Mouse (Mus musculus) splenic B cell, adult 2 months (primary cell): ENCODE measurements around the gene Gm12184.
"Not testable (repeated sequence)": the region's sequence is repeated elsewhere in the genome, so short reads cannot be mapped to it uniquely, and the experiment has no call there.

Experiments
- DNase-seq: peaks from one replicate; pipeline ENCODE4 v3.0.0-alpha.2; 2011; ENCODE audit warnings: low read depth, low spot score
- H3K27me3 ChIP-seq: 2 replicates; pipeline ENCODE4 v1.6.1; 2012; ENCODE audit warnings: mild to moderate bottlenecking, low read length, moderate library complexity, mixed read lengths; ENCODE audit not compliant: control insufficient read depth, poor library complexity, insufficient read depth, severe bottlenecking
- H3K36me3 ChIP-seq: 2 replicates; pipeline ENCODE4 v1.6.1; 2012; ENCODE audit warnings: mild to moderate bottlenecking, low read length, moderate library complexity, mixed read lengths; ENCODE audit not compliant: control insufficient read depth, poor library complexity, insufficient read depth, severe bottlenecking

The Gm12184 gene

DNA sequence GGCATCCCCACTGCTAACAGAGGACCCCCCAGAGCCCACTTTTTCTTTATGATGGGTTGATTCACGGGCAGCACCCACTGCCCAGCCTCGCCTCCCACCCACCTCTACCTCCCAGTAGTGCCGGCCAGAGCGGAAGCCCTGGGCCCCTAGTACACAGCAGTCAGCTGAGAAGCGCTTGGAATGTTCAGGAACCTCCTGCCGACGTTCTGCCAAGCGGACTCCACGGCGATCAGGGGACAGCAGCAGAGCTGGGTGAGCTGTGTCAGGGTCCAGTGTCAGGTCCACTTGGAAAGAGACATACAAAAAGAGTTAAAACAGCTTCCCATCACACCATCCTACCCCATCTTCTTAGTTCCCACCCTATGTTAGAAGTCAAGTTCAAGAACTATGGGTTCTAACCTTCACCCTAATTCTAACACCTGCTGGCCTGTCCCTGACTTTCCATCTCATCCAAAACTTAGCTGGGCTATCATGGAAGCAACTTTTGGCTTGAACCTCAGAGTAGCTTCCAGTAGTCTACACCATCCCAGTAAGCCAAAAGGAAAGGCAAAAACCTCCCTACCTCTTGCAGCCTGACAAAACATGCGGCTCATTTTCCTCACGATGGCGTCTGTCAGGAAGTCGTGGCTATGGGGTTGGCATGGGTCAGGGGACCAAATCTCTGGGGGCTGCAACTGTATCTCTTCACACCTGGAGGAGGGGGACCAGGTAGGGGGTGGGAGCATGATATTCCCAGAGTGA, 18.7 kb downstream of the Gm12184 start:
- DNase-seq = no peak
- H3K27me3 ChIP-seq = no peaks in the 10 kb centered on the region

DNA sequence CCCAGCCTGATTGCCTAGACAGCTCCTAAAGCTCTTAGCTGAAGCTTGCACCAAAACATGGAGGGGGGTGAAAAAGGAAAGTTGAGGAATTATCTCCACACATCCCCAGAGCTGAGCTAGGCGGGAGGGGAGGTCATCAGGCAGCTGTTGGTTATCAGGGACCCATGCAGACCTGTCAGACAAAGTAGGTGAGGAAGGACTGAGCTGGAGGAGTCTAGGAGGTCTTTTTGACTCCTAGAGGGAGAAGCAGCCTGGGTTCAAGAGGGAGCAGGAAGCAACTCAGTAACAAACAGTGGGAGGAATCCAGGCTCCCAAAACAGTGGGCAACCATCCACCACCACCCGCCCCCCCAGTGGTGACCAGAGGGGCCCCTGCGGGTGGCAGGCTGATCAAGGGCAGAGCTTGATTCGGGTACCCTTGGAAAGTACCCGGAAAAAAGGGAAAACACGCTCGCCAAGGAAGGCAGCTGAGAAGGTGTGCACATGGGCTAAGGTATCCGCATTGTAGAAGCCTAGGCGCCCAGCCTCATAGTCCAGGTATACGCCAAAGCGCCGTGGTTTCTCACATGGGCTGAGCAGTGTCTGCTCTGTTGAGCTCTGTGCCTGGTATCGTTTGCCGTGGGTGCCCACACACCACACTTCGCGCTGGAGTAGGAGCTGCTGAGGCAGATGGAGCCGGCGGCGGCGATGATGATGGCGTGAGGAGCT, 19.4 kb downstream of the Gm12184 start:
- Histone ChIP-seq H3K27me3 (no peaks in the 10 kb centered on the region), H3K36me3 (peaks cover 36% of the 10 kb centered on the region)
- DNase-seq = no peak

More for the DNA sequence above, 18.7 kb downstream of the Gm12184 start:
- H3K36me3 ChIP-seq = peaks cover 29% of the 10 kb centered on the region

DNA sequence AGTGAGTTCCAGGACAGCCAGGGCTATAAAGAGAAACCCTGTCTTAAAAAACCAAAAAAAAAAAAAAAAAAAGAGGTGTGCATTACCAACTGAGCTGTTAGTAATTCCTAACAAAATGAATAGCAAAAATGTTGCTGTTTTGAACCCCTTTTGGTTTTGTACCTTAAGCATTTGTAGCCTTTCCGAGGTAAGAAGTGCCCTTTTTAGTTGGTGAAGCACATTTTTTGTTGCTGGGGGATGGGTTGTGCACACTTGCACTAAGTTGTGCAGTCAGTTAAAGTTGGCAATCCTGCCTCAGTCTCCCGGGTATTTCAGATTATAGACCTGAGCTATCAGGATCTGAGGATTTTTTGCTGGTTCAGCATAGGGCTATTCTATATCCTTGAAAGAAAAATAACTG, 21.5 kb downstream of the Gm12184 start:
- Histone ChIP-seq H3K27me3 (no peaks in the 10 kb centered on the region), H3K36me3 (peaks cover 36% of the 10 kb centered on the region)
- no peak for DNase-seq

DNA sequence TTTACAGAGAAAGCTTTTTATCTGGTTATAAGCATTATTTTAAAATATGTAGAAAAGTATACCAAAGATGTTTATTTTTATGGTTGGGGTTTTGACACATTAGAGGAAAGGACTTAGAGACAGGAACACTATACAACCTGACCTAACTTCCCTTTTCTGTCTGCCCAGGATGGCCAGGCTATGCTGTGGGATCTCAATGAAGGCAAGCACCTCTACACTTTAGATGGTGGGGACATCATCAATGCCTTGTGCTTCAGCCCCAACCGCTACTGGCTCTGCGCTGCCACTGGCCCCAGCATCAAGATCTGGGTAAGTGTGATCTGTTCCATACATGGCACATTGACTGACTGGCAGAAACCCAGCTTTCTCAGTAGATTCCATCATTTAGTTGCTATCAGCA, 22.5 kb downstream of the Gm12184 start:
- Histone ChIP-seq H3K36me3 (peaks cover 36% of the 10 kb centered on the region), H3K27me3 (no peaks in the 10 kb centered on the region)
- DNase-seq = no peak

DNA sequence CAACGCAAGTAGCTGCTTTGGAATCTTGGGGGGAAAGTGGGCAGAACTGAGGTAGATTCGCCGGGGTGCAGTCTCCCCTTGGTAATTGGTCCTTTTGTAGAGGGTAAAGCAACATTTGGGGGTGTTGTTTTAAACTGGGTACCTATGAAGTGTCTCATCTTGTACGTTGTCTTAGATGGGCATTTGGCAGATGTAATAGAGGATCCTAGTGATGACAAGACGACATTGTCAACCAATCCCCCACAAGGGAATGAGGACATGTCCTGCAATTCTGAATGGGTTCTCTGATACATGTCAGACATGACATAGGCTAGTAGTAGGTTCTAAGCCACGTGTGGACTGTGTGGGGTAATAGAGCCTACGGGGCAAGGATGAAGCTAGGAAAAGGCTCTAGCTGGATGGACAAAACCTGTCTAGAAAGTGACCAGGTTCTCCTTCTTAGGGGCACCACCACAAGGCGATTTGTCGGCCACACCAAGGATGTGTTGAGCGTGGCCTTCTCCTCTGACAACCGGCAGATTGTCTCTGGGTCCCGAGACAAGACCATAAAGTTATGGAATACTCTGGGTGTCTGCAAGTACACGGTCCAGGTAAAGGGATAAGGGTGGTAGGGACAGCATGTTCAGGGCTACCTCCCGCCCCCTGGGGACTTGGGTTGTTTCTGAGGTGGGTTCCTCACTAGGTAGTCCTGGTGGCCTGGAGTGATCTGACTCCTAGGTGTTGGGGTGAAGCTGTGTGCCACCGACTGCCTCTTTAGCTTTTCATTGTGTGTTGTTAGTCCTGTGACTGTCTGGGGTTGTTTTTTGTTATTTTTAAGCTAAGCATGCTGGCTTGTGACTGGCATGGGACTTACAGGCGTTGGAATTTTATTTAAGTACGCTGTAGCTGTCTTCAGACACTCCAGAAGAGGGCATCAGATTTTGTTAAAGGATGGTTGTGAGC, 24.4 kb downstream of the Gm12184 start:
- H3K27me3 ChIP-seq = no peaks in the 10 kb centered on the region
- no peak for DNase-seq
- peaks cover 34% of the 10 kb centered on the region for H3K36me3 ChIP-seq

DNA sequence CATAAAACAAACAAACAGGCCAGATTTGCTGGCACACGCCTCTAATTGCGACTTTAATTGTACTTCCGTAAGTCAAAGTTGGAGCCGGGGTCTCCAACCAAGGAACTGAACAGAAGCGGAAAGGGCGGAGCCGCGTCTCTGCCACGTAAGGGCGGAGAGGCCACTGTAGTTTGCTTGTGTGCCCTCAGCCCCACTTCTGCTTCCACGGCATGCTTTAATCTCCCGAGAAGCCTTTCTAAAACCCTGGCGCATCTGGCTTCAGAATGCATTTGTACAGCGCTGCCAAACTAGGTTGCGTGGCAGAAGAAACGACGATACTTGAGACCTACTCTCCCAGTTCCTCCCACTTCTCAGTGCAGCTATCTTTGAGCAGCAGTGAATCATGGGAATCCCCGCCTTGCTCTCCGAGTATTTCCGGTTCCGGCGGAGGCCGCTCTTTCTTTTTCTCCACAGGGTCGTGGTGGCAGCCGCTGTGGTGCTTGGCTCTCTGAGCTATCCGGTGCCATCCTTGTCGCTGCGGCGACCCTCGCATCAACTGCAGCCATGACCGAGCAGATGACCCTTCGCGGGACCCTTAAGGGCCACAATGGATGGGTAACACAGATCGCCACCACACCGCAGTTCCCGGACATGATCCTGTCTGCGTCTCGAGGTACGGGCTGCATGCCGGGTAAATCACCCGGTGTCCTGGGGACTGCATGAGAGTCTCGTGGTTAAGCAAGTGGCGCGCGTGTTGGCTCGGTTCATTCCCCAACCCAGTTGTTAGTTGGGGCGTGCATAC, 26.3 kb downstream of the Gm12184 start, which contains the start of gene Rack1:
Rack1 (plus strand) TSS at position 412 of the 781 bp plus-strand sequence.
- peaks cover 20% of the 10 kb centered on the region for H3K36me3 ChIP-seq
- H3K27me3 ChIP-seq = no peaks in the 10 kb centered on the region
- DNase-seq = peak; percentile 90

GRCm38 (mm10) chr11:48798984-48799920, 27.2 kb downstream of the Gm12184 start:
- no peaks in the 10 kb centered on the region for H3K27me3 ChIP-seq
- H3K36me3 ChIP-seq = peaks cover 15% of the 10 kb centered on the region
- no peak for DNase-seq

DNA sequence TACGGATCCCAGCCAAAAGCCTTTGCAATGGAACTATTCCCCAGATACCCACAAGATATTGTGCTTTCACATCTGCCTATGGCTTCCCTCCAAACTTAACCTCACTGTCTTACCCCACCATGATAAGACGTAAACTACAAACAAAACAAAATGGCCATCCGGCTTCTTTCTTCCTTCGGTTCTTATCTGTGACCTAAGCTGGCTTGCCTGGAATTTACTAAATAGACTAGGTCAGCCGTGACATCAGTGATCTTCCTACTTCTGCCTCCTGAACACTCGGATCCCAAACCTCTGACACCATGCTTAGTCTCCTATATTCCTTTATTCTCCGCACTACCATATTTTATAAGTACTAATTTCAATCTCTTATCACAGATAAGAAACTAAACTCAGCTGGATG, 28.1 kb downstream of the Gm12184 start:
- DNase-seq = no peak
- Histone ChIP-seq H3K27me3 (no peaks in the 10 kb centered on the region), H3K36me3 (peaks cover 10% of the 10 kb centered on the region)

GRCm38 (mm10) chr11:48797287-48797686, 29.2 kb downstream of the Gm12184 start:
- no peak for DNase-seq
- peaks cover 4% of the 10 kb centered on the region for H3K36me3 ChIP-seq
- H3K27me3 ChIP-seq = no peaks in the 10 kb centered on the region

DNA sequence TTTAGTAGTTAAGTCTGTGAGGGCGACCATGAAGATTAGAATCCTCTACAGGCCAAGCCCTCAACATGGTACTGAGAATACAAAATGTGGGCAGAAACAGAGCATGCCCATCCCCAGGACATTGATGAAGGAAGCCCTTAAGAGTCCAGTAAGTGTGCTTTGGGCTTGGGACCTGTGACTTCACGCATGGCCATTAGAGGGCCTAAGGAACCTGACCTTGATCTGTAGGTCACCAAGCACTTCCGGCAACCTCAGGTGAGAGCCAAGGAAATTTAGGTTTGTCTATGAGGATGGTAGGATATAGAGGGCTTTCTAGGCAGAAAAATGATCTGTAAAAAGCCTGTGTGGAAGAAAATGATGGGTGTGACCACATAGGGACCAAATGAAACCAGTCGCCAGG, 30.2 kb downstream of the Gm12184 start:
- Histone ChIP-seq H3K27me3 (no peaks in the 10 kb centered on the region), H3K36me3 (0 out of 2 replicates have a peak, but pooled peaks cover 1% of the 10 kb centered on the region)
- no peak for DNase-seq

GRCm38 (mm10) chr11:48795221-48795620, 31.2 kb downstream of the Gm12184 start:
- H3K36me3 ChIP-seq = 0 out of 2 replicates have a peak, but pooled peaks cover 1% of the 10 kb centered on the region
- no peaks in the 10 kb centered on the region for H3K27me3 ChIP-seq
- DNase-seq = no peak

DNA sequence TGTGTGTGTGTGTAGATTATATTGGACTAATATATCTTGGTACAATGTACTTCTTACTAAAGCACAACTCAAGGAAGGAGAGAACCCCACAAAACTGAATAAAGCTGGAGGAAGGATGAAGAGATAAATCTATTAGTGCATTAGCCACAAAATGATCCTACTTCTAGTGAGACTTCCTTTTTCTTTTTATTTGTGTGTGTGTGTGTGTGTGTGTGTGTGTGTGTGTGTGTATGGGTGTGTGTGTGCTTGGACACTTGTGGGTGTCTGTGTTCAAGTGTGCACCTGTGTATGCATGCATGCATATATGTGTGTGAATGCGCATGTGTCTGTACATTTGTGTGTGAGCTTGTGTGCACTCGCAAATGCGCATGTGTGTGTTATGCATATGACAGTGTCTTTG, 33.3 kb downstream of the Gm12184 start:
- no peak for DNase-seq
- H3K27me3 ChIP-seq = no peaks in the 10 kb centered on the region
- H3K36me3 ChIP-seq = 0 out of 2 replicates have a peak, but pooled peaks cover 1% of the 10 kb centered on the region

GRCm38 (mm10) chr11:48791894-48792293, 34.6 kb downstream of the Gm12184 start:
- not testable (repeated sequence) for H3K27me3 ChIP-seq, H3K36me3 ChIP-seq, DNase-seq
